Mouse (Mus musculus) adrenal gland, adult 8-10 months (tissue): ENCODE results near the gene Glrb. TPM values are rescaled to one million over a fixed set of nuclear protein-coding genes. Genes with fewer than 3 reads are reported as not detected.

Experiments used
- DNase-seq: peaks from one replicate; pipeline ENCODE4 v3.0.0; 2022
- total RNA-seq, 4 experiments: library from RNA; stranded (reverse); gene quantifications; 2 replicates each; pipeline ENCODE4 v1.2.4; 2022

The Glrb gene
- 10 to 100 TPM in 3 of 4 experiments, 1 to 10 TPM in 1; 8.9 to 22.2 (median 13.6) TPM for total RNA-seq

DNA sequence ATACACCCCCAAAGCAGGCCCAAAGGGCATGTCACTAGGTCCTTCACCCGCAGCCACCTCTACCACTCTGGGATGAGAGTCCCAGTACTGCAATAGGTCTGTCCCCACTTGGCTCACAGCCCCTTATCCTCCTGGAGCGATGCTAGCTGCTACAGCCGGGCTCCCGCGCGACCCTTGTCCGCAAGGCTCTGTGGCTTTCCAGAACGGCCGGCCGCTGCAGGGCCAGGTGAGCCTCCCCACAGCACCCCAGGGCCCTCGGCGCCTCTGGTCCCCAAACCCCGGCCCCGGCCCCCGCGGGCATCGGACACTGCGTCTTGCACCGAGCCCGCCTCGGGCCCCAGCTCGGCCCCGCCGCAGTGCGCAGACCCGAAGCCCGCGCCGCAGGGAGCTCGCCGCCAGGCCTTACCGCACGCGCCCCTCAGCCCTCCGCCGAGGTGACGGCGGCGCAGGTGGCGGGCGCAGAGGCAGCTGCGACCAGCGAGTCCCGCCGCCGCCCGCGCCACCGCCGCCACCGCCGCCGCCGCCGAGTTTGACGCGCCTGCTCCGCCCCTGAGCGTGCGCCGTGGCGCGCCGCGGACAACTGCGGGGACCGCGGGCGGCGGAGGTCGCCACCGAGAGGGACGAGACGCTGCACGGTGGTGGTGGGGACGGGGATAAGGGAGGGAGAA lies at the start of gene Glrb:
Gene Glrb, minus strand, starts transcription at position 550 of the 668 bp plus-strand sequence.
- no peak for DNase-seq

DNA sequence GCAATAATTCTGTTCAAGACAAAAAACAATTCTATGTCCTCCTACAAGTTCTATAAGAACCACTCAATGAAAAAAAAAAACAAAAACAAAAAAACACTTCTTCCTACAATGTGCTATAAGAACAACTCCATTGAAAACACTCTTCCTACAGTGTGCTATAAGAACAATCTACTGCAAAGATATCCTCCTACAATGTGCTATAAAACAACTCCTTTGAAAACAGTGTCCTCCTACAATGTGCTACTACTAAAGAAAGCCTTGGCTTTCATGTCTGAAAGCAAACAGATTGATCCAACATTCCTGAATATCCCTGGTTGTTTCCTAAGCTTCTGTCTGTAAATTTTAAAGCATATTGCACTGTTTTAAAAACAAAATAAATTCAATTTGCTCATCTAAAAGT lies 46.5 kb upstream of the Glrb start:
- no peak for DNase-seq

DNA sequence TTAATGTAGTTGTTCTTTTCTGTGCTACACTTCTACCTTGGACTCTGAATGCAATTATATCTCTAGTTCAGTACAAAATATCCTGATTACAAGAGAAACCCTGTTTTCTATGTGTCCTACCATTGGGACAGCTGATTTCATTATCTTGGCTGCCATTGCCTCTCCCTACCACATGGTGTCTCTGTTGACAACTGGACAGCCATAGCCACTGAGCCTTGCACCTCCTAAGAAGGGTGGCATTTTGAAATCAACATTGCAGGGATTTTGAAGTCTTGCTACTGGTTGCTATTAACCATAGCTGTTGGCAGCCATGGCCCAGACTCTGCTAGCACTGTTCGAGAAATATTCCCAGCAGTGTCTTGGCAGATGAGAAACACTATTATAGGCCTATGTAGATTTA lies 45.1 kb upstream of the Glrb start:
- peak; percentile 36 for DNase-seq

DNA sequence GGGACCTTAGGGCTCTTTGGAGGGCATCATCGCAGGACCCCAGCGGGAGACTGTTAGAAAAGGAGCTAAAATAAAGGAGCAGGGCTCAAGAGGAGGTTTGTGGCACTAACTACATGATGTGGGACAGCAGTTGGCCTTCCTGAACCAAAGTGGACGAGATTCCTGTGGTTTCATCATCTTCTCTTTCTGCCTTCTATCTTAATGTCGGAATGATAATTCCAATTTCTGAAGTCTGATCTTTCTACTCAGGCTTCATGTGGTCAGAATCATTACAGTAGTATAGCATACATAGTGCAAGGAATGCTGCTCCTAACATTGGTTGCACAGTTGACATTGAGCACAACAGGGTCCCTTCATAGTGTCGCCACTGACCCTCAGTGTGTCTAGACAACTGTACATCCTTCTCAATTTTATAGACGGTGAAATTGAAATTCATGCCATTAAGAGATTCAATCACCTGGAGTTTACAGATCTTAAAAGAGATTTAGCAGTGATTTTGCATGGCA lies 372 bp upstream of the Glrb start:
- no peak for DNase-seq

DNA sequence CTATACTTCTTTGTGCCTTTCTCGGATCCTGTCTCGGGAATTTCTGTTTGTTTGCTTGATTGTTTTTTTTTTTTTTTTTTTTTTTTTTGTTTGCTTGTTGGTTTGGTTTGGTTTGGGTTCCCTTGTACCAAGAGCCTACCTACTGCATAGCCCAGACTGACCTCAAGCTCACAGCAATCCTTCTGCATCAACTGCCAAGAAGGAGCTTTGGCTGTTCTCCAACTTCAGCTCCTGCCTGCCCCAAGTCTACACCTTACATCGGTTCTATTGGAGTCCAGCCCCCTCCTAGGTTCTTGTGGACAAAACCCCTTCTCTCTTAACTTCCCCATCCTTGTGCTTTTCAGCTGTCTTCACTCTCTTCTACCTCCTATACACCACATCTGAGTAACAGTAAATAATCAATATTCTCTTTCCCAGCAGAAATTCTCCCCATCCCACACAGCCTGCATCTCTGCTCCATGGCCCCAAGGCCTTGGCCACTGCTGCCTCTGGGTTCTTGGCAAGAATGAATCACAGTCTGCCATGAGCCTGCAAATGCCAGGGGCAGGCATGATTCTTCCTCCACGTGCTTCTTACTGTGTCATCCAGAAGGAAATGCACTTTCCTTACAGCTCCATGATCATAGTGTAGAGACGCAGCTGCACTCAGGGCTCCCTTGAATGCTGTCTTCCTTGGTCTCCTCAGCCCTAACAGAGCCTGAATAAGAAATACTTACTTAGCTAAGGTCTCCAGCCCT lies 18.5 kb downstream of the Glrb start:
- DNase-seq: peak; percentile 44

DNA sequence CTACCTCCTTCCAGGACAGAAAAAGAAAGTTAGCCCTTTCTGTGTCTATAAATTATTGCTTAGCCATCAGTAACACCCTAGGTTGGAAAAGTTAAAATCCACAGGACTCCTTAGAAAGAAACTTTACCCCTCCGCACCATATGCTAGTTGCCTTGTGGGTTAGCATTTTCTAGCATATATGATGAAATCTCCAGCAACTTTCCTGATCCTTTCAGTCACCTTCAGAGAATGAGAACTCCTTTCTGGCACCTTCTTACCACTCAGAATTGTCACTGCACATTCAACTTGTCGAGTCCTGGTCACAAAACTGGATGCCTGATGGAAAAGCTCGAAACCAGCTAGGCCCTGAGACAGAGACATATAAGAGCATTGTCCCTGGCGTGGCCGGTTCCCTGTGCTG lies 19.1 kb downstream of the Glrb start:
- no peak for DNase-seq

DNA sequence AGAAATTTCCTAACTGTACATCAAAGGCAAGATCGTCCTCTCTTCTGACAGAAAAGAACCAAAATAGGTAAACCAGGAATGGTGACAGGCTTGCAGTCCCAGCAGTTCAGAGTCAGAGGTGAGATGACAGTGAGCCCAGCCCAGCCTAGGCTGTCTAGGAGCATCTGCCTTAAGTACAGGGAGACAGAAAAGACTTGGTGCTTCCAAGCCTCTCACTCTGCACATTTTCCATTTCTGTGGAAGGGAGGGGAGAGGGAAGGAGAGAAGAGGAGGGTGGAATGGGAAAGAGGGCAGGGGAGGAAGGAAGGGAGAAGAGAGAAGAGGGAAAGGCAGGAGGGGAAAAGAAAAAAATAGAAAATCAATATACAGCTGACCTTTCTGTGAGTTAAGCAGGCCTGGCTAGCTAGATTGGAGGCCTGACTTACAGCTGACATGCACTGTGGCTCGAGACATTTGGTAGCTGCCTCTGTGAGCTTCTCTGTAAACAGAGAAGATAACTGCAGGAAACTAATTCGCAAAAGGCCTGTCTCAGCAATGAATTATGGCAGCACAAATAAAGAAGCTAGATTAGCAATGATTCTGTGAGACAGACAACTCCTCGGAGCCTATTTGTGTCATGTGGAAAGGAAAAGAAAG lies 20.3 kb downstream of the Glrb start:
- DNase-seq: no peak

DNA sequence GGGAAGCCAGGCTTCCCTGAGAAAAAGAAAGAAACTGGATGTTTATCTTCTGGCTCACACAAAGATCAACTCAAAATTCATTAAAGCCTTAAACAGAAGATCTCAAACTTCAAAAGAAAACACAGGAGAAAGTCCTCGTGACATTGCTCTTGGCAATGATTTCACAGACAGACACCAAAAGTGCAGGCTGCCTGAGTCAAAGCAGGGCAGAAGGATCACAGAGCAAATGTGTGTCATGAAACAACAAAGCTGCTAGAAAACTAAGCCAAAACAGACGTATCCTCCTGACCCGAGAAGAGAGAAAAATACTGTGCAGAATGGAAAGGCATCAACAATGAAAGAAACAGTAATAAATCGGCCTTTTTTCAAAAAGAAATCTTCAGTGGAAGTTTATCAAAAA lies 22.4 kb downstream of the Glrb start:
- DNase-seq: no peak

DNA sequence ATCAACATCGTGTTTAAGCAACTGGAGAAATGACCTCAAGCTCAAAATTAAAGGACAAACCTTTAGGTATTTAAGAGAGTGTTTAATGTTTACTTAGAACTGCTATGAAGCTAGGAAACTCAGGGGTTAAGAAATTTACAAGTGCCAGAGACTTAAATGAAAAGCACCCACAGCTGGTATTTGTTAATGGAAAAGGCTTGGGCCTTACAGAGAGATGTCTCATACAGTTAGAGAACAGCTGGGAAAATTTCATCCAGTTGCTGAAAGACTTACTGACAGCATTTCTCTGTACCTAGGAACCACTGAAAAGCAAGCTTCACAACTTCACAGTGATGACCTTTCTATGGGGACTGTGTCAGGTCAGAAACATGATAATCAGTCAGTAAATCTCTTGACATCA lies 28.3 kb downstream of the Glrb start:
- DNase-seq: no peak

DNA sequence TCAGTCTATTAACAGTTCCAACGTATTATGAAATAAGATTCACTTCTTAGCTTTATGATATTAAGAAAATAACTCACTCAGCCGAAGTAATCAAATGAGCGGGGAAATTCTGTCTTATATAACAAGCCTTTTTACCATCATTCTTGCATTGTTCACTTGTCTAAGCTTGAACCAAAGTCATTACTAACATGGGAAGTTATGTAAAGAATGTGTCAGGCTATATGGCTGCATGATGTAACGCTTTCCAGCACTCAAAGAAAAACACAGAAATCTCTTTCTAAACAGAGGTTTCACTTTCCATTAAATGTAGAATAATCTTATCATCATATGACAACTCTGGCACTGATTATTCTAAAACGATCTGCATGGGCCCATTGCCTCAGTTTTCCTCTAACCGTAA lies 29.9 kb downstream of the Glrb start:
- DNase-seq: no peak

DNA sequence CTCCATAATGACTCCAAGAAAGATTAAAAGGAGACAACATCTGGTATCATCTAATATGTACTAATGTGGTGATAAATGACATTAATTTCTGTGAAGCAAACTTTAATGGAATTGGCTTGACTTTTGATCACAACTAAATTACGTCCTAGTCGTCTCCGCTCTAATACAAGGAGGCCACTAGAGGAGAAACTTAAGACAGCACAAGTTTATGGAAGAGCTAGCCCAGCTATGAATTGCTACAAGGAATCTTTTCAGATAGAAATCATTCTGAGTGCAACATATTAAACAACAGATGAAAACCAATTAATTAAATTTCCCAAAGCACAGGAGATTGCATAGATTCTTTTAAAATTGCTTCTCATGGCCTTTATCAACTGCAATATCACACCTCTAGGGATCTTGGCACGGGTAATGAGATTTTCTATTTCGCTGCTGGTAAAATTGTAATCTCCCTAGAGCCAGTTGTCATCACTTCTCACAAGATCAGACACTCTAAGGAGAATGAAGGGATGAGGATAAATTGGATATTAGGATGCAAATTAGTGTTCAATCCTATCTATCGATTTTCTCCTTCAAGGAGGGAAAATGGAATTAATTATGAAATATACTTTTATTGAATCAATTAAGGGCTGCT lies 32.7 kb downstream of the Glrb start:
- DNase-seq: no peak

DNA sequence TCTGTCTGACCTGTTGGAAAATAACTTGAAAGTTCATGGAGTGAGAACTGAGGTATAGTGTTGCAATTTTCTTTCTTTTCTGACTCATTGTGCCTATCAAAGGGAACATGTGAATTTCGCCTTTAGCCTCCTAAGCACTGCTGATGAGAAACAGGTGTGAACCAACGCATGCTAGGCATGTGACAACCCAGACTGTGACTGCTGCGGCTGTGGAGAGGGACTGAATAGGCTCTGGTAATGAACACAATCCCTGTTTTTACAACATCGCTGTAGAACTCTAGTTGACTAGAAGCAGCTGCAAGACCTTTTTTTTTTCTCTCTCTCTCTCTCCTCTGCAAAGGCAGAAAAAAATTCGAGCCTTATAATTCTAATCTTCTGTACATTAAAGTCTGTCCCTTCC lies 34.9 kb downstream of the Glrb start:
- no peak for DNase-seq

DNA sequence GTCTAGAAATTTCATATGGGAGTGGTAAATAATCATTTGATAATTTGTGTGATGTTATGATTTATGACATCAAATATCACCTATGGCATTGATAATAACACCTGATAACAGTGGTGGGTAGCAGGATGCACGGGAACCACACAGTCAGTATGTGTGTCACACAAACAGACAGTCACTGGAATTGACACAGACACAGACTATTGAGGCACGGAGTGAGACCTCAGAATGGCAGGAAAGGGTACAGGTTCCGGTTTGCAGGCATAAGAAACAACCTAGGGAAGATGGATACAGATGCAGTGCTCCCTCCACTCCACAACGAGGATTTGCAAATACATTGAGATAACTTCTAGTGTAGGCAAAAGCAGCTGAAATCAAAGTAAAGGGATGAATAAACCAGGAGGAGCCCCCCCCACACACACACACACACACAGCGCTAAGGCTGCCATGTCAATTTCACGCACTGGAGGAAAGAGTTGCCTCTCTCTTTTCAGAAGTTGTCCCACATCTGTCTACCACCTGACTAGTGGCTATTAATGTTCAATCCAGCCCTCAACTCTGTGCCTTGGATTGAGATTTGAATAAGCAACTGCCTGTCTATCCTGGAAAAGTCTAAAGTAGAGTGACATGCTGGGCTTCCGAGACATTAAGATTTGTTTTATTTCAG lies 38.6 kb downstream of the Glrb start:
- no peak for DNase-seq

DNA sequence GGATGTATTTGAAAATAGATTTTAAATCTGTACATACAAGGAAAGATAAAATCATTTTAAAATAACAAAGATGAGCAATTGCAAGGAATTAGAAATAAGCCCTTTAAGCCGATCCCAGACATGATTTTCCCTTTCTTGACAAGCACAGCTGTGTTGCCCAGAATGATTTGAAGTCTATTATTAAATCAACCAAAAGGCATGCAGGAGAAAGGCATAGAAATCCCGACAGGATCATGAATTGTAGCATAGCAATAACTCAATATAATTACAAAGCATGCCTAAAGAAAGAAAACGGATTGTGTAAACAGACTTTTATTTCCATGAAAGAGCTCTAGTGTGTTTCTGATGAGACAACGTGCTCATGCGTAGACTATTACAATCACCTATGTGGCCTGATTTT lies 39.4 kb downstream of the Glrb start:
- DNase-seq: no peak

DNA sequence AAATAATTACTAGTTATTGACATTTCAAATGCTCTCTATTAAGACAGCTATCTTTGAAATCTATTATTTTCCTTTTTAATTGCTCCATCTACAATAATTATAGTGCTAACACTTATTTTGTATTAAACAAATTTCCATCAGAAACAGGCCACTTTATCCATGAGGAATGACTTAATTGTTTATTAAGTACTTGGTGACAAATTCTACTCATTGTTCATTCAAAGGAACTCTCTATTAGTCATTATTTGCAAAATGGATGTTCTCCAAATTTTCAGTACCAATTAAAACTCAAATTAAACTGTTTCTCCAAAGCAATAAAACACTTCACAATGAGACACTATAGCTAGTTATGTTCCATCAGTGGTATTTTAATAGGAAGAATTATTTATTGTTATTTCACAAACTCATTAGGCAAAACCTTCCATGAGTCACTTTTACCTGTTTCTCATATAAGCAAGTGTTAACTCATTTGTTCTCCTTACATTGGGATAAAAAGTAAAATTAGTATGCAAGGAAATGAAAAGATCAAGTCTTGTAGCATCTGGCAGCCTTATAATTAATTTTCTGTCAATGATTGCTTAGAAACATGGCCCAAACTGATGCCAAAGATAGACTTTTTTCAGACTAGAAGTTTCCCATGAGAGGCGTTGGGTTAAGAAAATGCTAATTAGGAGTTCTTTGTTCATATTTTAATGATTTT lies 41.8 kb downstream of the Glrb start:
- DNase-seq: no peak

DNA sequence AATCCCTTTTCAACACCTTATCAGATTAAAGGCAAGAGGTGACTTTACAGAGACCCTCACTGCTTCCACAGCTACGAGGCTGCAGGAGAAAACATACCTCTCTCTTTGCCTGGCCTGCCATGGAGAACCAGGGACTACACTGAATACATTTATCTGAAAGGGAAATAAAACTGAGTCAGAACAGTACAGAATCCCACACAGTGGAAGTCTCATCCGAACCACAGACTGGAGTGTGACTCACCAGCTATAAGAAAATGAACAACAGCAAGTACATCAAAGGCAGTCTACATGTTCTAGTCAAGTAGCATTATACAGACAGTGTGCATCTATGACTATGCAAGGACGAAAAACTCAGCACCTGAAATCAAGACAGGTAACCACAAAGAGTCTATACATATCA lies 46.1 kb downstream of the Glrb start:
- DNase-seq: no peak

DNA sequence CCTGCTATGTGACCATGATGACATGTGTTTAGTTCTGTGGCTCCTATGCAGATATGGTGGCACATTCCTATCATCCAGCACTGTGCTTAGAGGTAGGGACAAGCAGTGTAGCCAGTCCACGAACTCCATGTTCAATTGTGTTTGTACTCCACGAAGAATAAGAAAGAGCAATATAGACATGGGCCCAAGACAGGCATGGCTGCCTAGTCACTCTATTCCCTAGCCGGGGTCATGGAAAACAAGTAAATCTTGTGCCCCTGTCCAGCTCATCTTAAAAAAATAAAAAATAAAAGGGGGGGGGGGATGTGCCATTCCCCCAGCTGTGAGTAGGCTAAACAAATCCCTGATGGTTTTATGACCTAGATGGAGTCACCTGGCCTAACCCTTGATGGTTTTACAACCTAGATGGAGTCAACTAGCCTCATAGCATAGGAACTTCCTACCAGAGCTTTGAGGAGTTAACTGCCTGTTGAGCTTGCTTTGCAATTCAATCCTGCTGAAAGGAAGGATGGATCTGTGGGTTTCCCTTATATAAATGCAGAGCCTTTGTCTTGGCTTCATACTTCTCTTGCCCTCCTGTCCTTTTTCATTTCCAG lies 60.5 kb downstream of the Glrb start:
- no peak for DNase-seq

DNA sequence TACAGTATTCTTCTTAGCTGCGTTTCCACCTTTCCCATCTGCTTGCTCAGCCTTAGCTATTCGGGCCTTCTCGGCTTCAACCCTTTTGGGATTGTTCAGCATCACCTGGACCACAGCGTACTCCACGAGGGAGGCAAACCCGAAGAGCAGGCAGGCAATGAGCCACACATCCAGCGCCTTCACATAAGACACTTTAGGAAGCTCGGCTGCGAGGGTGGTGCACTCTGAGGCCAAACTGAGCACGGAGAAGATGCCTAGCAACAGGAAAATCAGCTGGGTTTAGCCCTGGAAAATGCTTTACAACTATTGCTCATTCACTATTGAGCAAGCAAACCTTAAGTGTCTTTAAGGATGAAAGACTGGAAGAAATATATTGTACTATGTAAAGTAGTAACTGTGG lies 62.5 kb downstream of the Glrb start:
- DNase-seq: no peak

DNA sequence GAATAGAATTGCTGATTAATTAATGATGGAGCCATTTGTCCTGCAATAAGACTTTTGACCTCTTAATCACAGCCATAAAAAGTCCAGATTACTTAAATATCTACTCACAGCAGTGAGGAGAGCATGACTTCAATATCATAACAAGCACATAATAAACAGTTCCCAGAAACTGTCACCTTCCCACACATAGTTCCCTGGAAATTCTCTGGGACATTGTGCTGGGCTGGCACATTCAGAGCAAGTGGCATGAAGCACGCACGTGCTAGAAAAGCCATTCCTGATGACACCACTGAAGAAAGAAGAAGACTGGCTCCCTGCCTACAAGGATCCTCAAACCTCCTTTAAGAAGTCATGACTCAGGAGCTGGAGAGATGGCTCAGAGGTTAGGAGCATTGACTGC lies 67.8 kb downstream of the Glrb start:
- DNase-seq: no peak

DNA sequence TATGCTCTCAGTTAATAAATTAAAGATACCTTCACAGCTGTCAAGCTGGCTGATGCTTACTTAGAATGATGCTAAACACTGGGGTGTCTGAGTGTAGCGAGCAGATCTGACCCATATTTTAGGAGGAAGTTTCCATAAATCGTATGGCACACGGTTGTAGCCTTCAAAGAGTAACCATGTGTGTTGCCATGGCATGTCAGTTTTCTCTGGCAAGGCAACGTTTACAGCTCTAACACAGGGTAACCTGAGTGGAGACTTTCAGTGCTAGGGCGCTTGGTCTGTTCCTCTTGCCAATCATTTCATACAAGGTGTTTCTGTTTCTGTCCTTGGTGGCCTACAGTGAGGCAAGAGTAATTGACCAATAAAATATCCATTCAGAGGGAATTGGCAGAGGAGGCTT lies 73.6 kb downstream of the Glrb start:
- DNase-seq: no peak

DNA sequence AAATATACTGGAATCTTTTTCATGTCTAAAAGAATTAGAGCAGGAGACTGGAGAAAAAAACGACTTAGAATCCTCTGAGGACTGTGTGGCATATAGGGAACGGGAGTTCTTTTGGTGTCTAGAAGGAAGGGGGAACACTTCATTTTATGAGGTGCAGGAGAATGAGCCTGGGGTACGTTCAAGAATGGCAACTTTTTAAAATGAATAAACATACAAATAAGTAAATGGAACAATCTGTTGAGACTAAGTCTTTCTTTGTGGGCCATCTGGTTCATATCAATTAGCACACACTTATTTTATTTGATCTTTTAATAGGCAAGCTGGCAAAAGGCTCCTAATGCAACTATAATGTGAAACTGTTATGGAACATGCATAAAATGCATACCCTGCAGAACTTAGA lies 75.9 kb downstream of the Glrb start:
- DNase-seq: no peak

DNA sequence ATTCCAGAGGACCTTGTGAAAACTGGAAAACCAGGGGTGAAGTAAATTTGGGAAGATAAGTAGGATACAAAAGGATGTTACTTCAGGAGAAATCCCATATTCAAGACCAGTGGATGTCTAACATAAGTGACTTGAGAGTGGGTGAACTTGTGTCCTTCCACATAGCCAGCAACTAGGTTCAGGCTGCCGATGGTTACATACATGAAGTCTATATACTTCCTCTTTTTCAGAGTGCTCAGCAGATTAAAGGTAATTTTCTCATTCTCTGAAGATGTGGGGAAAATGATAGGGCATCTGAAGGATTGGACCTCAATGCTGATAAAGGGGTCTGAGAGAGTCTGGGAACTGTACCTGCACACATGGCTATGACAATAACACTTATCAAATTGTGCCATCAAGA lies 89.5 kb downstream of the Glrb start:
- no peak for DNase-seq
